Mouse (Mus musculus) erythroblast, embryonic 14.5 days (primary cell): ENCODE measurements around the gene Ints14. TPM values are rescaled to one million over a fixed set of nuclear protein-coding genes. Genes with fewer than 3 reads are reported as not detected.

ENCODE experiments used
- H3K27me3 ChIP-seq: 2 replicates; pipeline ENCODE4 v1.6.1; 2012; ENCODE audit warnings: inconsistent platforms; ENCODE audit not compliant: control insufficient read depth
- H3K36me3 ChIP-seq: 2 replicates; pipeline ENCODE4 v1.6.1; 2012; ENCODE audit warnings: mild to moderate bottlenecking, inconsistent platforms; ENCODE audit not compliant: control insufficient read depth
- H3K4me1 ChIP-seq: 2 replicates; pipeline ENCODE4 v1.6.1; 2012; ENCODE audit warnings: inconsistent platforms; ENCODE audit not compliant: control insufficient read depth
- H3K4me3 ChIP-seq: replicated peaks from 2 replicates; pipeline ENCODE3; 2012; ENCODE audit warnings: moderate library complexity, mild to moderate bottlenecking, inconsistent platforms
- H3K9me3 ChIP-seq: 2 replicates; pipeline ENCODE4 v1.6.1; 2012; ENCODE audit warnings: low read length, inconsistent platforms, mixed read lengths; ENCODE audit not compliant: control insufficient read depth
- GATA1 ChIP-seq: IDR thresholded peaks from 2 replicates; pipeline ENCODE4 v1.6.1; 2012; ENCODE audit warnings: low read length, inconsistent platforms, mixed read lengths
- TAL1 ChIP-seq: IDR thresholded peaks from 3 replicates; pipeline ENCODE4 v1.6.1; 2012; ENCODE audit warnings: low read length, inconsistent platforms, mixed read lengths
- polyA plus RNA-seq: library from polyadenylated mRNA; stranded (reverse); fragments of >175 nt; gene quantifications from 2 replicates; pipeline ENCODE4 v1.2.3, GENCODE M21; 2012

Gene Ints14
- polyA plus RNA-seq, 1 experiment = 3.3 TPM

GRCm38 (mm10) chr9:65015461-65016222 is 54.9 kb downstream of the Ints14 start:
- no peak overlapping the region for H3K4me3 ChIP-seq
- TF ChIP-seq TAL1 (no peak), GATA1 (no peak)
- peaks cover 26% of the 10 kb centered on the region for H3K36me3 ChIP-seq
- H3K27me3 ChIP-seq = no peaks in the 10 kb centered on the region
- H3K4me1 ChIP-seq = peaks cover 55% of the 10 kb centered on the region
- no peaks in the 10 kb centered on the region for H3K9me3 ChIP-seq

GRCm38 (mm10) chr9:65016241-65016977 is 55.7 kb downstream of the Ints14 start:
- no peak overlapping the region for H3K4me3 ChIP-seq
- peaks cover 62% of the 10 kb centered on the region for H3K4me1 ChIP-seq

GRCm38 (mm10) chr9:65016978-65017827 is 56.5 kb downstream of the Ints14 start:
- H3K27me3 ChIP-seq = no peaks in the 10 kb centered on the region
- no peak overlapping the region for H3K4me3 ChIP-seq
- H3K9me3 ChIP-seq = no peaks in the 10 kb centered on the region
- TF ChIP-seq GATA1 (no peak), TAL1 (no peak)
- peaks cover 22% of the 10 kb centered on the region for H3K36me3 ChIP-seq
- peaks cover 68% of the 10 kb centered on the region for H3K4me1 ChIP-seq

More at GRCm38 (mm10) chr9:65016241-65016977, 55.7 kb downstream of the Ints14 start:
- Histone ChIP-seq H3K27me3 (no peaks in the 10 kb centered on the region), H3K36me3 (peaks cover 22% of the 10 kb centered on the region), H3K9me3 (no peaks in the 10 kb centered on the region)
- no peak for TF ChIP-seq TAL1
- TF ChIP-seq GATA1 = no peak

- Histone ChIP-seq H3K4me3 (no peak overlapping the region), H3K36me3 (peaks cover 22% of the 10 kb centered on the region), H3K9me3 (no peaks in the 10 kb centered on the region), H3K27me3 (no peaks in the 10 kb centered on the region), H3K4me1 (peaks cover 75% of the 10 kb centered on the region)
- no peak for TF ChIP-seq GATA1
- no peak for TF ChIP-seq TAL1
Observed at GRCm38 (mm10) chr9:65017896-65018295, 57.2 kb downstream of the Ints14 start.

- Histone ChIP-seq H3K4me1 (peaks cover 77% of the 10 kb centered on the region), H3K36me3 (peaks cover 22% of the 10 kb centered on the region), H3K9me3 (no peaks in the 10 kb centered on the region), H3K27me3 (no peaks in the 10 kb centered on the region), H3K4me3 (peak overlapping the region; percentile 89)
- TF ChIP-seq TAL1 (no peak), GATA1 (no peak)
Observed at GRCm38 (mm10) chr9:65018588-65019121, 58.0 kb downstream of the Ints14 start.

GRCm38 (mm10) chr9:65019146-65019545 is 58.4 kb downstream of the Ints14 start:
- peak overlapping the region; percentile 89 for H3K4me3 ChIP-seq
- H3K27me3 ChIP-seq = no peaks in the 10 kb centered on the region
- H3K9me3 ChIP-seq = no peaks in the 10 kb centered on the region
- peaks cover 22% of the 10 kb centered on the region for H3K36me3 ChIP-seq
- TF ChIP-seq GATA1 (no peak), TAL1 (no peak)
- H3K4me1 ChIP-seq = peaks cover 77% of the 10 kb centered on the region

- peaks cover 75% of the 10 kb centered on the region for H3K4me1 ChIP-seq
- H3K27me3 ChIP-seq = no peaks in the 10 kb centered on the region
- H3K9me3 ChIP-seq = 0 out of 2 replicates have a peak, but pooled peaks cover under 1% of the 10 kb centered on the region
- peak overlapping the region; percentile 89 for H3K4me3 ChIP-seq
- H3K36me3 ChIP-seq = peaks cover 21% of the 10 kb centered on the region
- TF ChIP-seq TAL1 = no peak
- no peak for TF ChIP-seq GATA1
Observed at GRCm38 (mm10) chr9:65020128-65020527, 59.4 kb downstream of the Ints14 start.
